8 mouse cellular contexts compared by ENCODE assay signal in genomic region chr2:18064941-18065707, GRCm38 (mm10). TPM values are rescaled to one million over a fixed set of nuclear protein-coding genes. Genes with fewer than 3 reads are reported as not detected.
A peak's percentile ranks its signal among the peaks of the same experiment; 100 is the strongest.
DNase-seq lines count a peak whose midpoint lies in the region; ATAC-seq and TF ChIP-seq lines count a peak whose summit lies in the region.

No protein-coding gene starts in this region.

- peak overlapping the region; percentile 91 for H3K4me3 ChIP-seq in G1E (ENCODE audit: low read depth, low read length)
- H3K4me3 ChIP-seq in forebrain, embryonic 16.5 days (replicated peaks; ENCODE audit: low read length), result peak overlapping the region; percentile 78
- H3K4me3 ChIP-seq in lung, embryonic 16.5 days (ENCODE audit: low read length), result peak overlapping the region; percentile 76

- H3K4me2 ChIP-seq in forebrain, embryonic 16.5 days (ENCODE audit: low read length), result peak overlapping the region; percentile 79
- peak overlapping the region; percentile 86 for H3K4me2 ChIP-seq in lung, embryonic 16.5 days (ENCODE audit: low read depth, low read length)

- peak overlapping the region; percentile 99 for H3K27ac ChIP-seq in forebrain, embryonic 16.5 days (ENCODE audit: low read length)
- H3K27ac ChIP-seq in lung, embryonic 16.5 days (ENCODE audit: low read length), result peak overlapping the region; percentile 99

- peak overlapping the region; percentile 95 for H3K9ac ChIP-seq in forebrain, embryonic 16.5 days (replicated peaks; ENCODE audit: low read depth, low read length)
- H3K9ac ChIP-seq in lung, embryonic 16.5 days (ENCODE audit: low read length), result peak overlapping the region; percentile 94

- peaks cover 33% of the 10 kb centered on the region for H3K4me1 ChIP-seq in G1E (ENCODE audit: insufficient read depth, low read depth, low read length)
- H3K4me1 ChIP-seq in forebrain, embryonic 16.5 days (replicated peaks; ENCODE audit: control insufficient read depth, insufficient read depth, low read length), result peaks cover 12% of the 10 kb centered on the region
- H3K4me1 ChIP-seq in lung, embryonic 16.5 days (replicated peaks; ENCODE audit: control insufficient read depth, insufficient read depth, low read length), result peaks cover 11% of the 10 kb centered on the region

- DNase-seq in G1E (ENCODE audit: low spot score), result peak; percentile 52
- peak; percentile 75 to 86 for DNase-seq in cerebellum, adult 18-20 months
- DNase-seq in heart, postnatal 4 days, result peak; percentile 82
- peak; percentile 80 for DNase-seq in layer of hippocampus, adult 9-11 months
- DNase-seq in ovary, postnatal 10 days (ENCODE audit: low spot score), result peak; percentile 53
- peak; percentile 83 for DNase-seq in thymus, postnatal 14 days

- H3K27me3 ChIP-seq in G1E (ENCODE audit: insufficient read depth, low read length), result no peaks in the 10 kb centered on the region
- H3K27me3 ChIP-seq in forebrain, embryonic 16.5 days (replicated peaks; ENCODE audit: control insufficient read depth, insufficient read depth, low read length), result no peaks in the 10 kb centered on the region
- no peaks in the 10 kb centered on the region for H3K27me3 ChIP-seq in lung, embryonic 16.5 days (ENCODE audit: control insufficient read depth, insufficient read depth, low read depth, low read length)

- TF ChIP-seq CTCF in G1E (IDR thresholded peaks at IDR 0.05; ENCODE audit: low read depth, low read length), result no peak

- H3K36me3 ChIP-seq in G1E (replicated peaks), result peaks cover 33% of the 10 kb centered on the region
- H3K36me3 ChIP-seq in forebrain, embryonic 16.5 days (ENCODE audit: control insufficient read depth, insufficient read depth), result no peaks in the 10 kb centered on the region
- H3K36me3 ChIP-seq in lung, embryonic 16.5 days (ENCODE audit: control insufficient read depth, insufficient read depth, low read length), result peaks cover 6% of the 10 kb centered on the region

- ATAC-seq in G1E (ENCODE audit: extremely low read depth, insufficient number of reproducible peaks, low FRiP score, poor library complexity, severe bottlenecking), result peak; percentile 10; the same call in 1 of the 2 replicates
- peak; percentile 34 for ATAC-seq in forebrain, embryonic 16.5 days
- peak; percentile 72 for ATAC-seq in lung, embryonic 16.5 days (ENCODE audit: low read depth)

- WGBS in forebrain, embryonic 16.5 days, result under 1% methylated on average over 66 of the region's 85 CpGs
- WGBS in lung, embryonic 16.5 days, result under 1% methylated on average over 52 of the region's 85 CpGs

- no peaks in the 10 kb centered on the region for H3K9me3 ChIP-seq in G1E (replicated peaks)
- H3K9me3 ChIP-seq in forebrain, embryonic 16.5 days (ENCODE audit: control insufficient read depth, low read length), result no peaks in the 10 kb centered on the region
- no peaks in the 10 kb centered on the region for H3K9me3 ChIP-seq in lung, embryonic 16.5 days (ENCODE audit: control insufficient read depth, low read length)

RNA-seq across cellular contexts. Expression of gene Mllt10, which starts 10.1 kb away (rescaled TPM):
- total RNA-seq in G1E (2014; fragmentation: Nextera tagmentation), result 141 and 160 TPM in 2 replicates
- 62.9 and 73.6 TPM in 2 replicates for total RNA-seq in G1E (2017)
- 20.5 and 20.8 TPM in 2 replicates for polyA plus RNA-seq in G1E (2012)
- 53.8 and 56.0 TPM in 2 replicates for polyA plus RNA-seq in forebrain, embryonic 16.5 days (2015; fragmentation: Nextera tagmentation; extraction: Ambion mirVana)
- total RNA-seq in heart, postnatal 4 days (2021), result 10 to 100 TPM; 41.5 to 44.3 TPM
- polyA plus RNA-seq in lung, embryonic 16.5 days (2015; fragmentation: Nextera tagmentation; extraction: Ambion mirVana), result 56.1 and 57.9 TPM in 2 replicates

RNA-seq across cellular contexts. Expression of gene Skida1, which starts 16.3 kb away (rescaled TPM):
- 1.3 and 33.3 TPM in 2 replicates for total RNA-seq in G1E (2014; fragmentation: Nextera tagmentation)
- total RNA-seq in G1E (2017), result 1.8 and 2.0 TPM in 2 replicates
- polyA plus RNA-seq in G1E (2012), result 0.20 TPM in 2 replicates
- polyA plus RNA-seq in forebrain, embryonic 16.5 days (2015; fragmentation: Nextera tagmentation; extraction: Ambion mirVana), result 9.8 and 13.4 TPM in 2 replicates
- 1 to 10 TPM; 6.3 to 7.2 TPM for total RNA-seq in heart, postnatal 4 days (2021)
- 5.1 and 5.5 TPM in 2 replicates for polyA plus RNA-seq in lung, embryonic 16.5 days (2015; fragmentation: Nextera tagmentation; extraction: Ambion mirVana)

RNA-seq across cellular contexts. Expression of gene A930004D18Rik, which starts 27.6 kb away (rescaled TPM):
- 0.30 and 0.87 TPM in 2 replicates for total RNA-seq in G1E (2014; fragmentation: Nextera tagmentation)
- 1.5 and 2.1 TPM in 2 replicates for total RNA-seq in G1E (2017)
- 0.55 and 0.65 TPM in 2 replicates for polyA plus RNA-seq in G1E (2012)
- 9.6 and 14.1 TPM in 2 replicates for polyA plus RNA-seq in forebrain, embryonic 16.5 days (2015; fragmentation: Nextera tagmentation; extraction: Ambion mirVana)
- 1 to 10 TPM; 4.7 to 5.0 TPM for total RNA-seq in heart, postnatal 4 days (2021)
- 12.1 and 13.1 TPM in 2 replicates for polyA plus RNA-seq in lung, embryonic 16.5 days (2015; fragmentation: Nextera tagmentation; extraction: Ambion mirVana)

Comparison
In these comparisons a context has a peak if more than half of its experiments do, and no peak if none do; other contexts are left out.
1. Peak in every context shown above with its lines: DNase-seq, ATAC-seq, H3K4me3 ChIP-seq and H3K27ac ChIP-seq.
2. ATAC-seq: peak in every context shown above with its lines; median percentile 72 in lung, embryonic 16.5 days; 34 in forebrain, embryonic 16.5 days; 10 in G1E.